Mouse (Mus musculus) thymus, adult 18-20 months (tissue): ENCODE data around the gene Map3k3.
"Not testable (repeated sequence)": the region's sequence is repeated elsewhere in the genome, so short reads cannot be mapped to it uniquely, and the experiment has no call there.

Experiments
- DNase-seq, 2 experiments: peaks; one replicate each; pipeline ENCODE4 v3.0.0; 2022; ENCODE audit warnings: mixed read lengths in 2 of 2

The Map3k3 gene

GRCm38 (mm10) chr11:106083708-106084701 is at the start of gene Map3k3:
Map3k3 (plus strand) TSS chr11:106084613.
- DNase-seq, result peak; percentile 99 to 100

- no peak for DNase-seq
Measured at GRCm38 (mm10) chr11:106034986-106035385, 49.4 kb upstream of the Map3k3 start.

GRCm38 (mm10) chr11:106036548-106037417 is 47.6 kb upstream of the Map3k3 start, which contains the start of gene Dcaf7:
Dcaf7 (plus strand) TSS chr11:106036872.
- DNase-seq, result peak; percentile 94 to 97

DNA sequence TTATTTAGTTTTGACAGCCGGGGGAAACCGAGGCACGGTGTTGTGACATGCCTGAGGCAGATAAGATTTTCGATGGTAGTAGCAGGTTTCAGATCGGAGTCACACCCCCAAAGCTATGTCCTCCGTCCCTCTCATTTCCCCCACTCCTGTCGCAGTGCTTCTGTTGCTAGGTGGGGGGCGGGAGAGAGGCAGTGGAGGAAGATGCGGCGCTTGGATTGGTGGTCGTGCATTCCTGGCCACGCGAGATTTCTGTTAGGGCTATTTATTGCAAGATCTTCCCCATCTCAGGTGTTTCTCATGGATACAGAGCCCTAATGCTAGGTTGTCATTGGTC is 47.0 kb upstream of the Map3k3 start:
- DNase-seq, result peak in 1 of 2 experiments; percentile 37

- DNase-seq, result no peak
Measured at GRCm38 (mm10) chr11:106044349-106044748, 40.1 kb upstream of the Map3k3 start.

GRCm38 (mm10) chr11:106045256-106045655 is 39.2 kb upstream of the Map3k3 start:
- no peak for DNase-seq

GRCm38 (mm10) chr11:106045780-106046179 is 38.6 kb upstream of the Map3k3 start:
- DNase-seq, result no peak

DNA sequence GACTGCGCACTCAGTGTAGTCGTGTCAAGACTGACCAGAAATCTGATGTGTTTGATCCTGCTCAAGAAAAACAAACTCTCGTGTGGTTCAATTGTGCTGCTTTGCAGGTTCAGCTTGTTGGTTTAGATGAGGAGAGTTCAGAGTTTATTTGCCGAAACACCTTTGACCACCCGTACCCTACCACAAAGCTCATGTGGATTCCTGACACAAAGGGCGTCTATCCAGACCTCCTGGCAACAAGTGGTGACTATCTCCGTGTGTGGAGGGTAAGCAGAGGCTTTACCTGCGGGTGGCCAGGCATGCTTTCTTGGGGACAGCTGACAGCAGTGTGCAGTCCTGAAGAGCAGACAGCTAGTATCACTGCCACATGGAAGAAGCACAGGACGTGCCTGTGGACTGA is 37.8 kb upstream of the Map3k3 start:
- DNase-seq, result no peak

GRCm38 (mm10) chr11:106053921-106054320 is 30.5 kb upstream of the Map3k3 start:
- DNase-seq, result no peak

DNA sequence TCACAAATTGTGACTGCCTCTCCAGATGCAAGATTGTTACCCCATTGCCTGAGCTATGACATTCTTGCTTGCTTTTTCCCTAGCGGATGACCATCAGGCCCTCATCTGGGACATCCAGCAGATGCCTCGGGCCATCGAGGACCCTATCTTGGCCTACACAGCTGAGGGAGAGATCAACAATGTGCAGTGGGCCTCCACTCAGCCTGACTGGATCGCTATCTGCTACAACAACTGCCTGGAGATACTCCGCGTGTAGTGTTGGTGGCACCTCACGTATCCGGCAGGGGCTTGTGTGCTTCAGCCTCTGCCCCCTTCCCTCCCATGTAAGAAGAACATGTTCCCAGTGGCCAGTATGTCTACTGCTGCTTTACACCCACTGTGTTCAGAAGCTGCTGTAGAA is 29.8 kb upstream of the Map3k3 start:
- DNase-seq, result no peak

- DNase-seq, result no peak
Measured at GRCm38 (mm10) chr11:106055341-106055740, 29.1 kb upstream of the Map3k3 start.

- DNase-seq, result peak; percentile 35 to 63
Measured at GRCm38 (mm10) chr11:106056819-106057491, 27.5 kb upstream of the Map3k3 start.

DNA sequence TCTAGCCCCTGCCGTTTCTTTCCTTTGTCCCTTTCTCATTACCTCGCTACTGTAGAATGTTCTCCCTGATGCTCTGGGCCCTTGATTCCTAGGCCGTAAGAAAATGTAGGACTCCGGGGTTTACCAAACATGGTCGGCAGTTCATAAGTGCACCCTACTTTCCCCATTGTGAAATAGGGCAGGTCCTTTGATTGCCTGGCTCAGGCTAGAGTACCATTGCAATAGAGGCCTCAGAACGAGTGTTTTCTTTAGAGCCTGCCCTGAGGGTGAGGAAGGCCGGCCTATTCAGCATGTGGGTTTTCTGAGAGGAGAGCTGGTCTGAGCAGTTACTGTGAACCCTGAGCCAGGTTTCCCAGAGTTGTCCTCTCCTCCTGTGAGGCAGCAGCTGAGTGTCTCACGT is 26.4 kb upstream of the Map3k3 start:
- DNase-seq, result no peak

DNA sequence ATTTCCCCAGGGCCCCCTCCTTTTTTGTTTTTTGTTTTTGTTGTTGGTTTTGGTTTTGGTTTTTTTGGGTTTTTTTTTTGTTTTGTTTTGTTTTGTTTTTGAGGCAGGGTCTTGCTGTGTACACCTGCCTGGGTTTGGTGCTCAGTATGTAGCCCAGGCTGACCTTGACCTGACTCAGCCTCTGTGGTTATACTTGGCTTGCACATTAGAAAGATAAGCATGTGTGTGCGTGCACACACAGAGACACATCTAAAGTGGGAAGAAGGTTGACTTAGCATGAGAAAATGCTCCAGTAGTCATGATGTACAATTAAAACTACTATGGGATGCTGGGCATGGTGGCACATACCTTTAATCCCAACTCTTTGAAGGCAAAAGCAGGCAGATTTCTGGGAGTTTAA is 23.9 kb upstream of the Map3k3 start:
- DNase-seq, result no peak

DNA sequence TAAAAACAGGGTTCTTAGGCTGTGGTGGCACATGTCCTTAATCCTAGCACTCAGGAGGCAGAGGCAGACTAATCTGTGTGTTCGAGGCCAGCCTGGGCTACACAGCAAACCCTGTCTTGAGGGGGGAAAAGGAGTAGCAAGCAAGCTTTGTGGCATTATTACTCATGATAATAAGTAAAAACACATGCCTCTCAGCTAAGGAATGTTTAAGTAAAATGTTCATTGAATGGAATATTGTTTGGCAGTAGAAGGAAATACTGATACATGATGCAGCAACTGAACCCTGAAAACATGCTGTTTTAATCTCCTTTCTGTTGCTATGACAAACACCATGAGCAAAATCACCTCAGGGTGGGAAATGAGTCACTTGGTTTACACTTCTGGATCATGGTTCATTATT is 23.1 kb upstream of the Map3k3 start:
- no peak for DNase-seq

DNA sequence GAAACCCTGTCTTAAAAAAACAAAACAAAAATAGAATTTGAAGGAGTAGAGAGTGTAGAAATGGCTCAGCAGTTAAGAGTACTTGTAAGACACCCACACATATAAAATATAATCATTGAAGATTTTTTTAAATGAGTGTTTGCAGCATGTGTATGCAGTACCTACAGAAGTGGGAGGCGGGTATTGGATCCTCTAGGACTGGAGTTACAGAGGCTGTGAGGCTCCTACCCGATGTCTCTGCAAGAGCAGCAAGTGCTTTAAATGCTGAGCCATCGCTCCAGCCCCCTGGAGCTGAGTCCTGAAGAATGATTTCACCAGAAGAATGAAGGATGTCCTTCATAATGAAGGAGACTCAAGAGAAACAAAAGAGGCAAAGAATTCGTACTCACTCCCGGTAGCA is 20.7 kb upstream of the Map3k3 start:
- DNase-seq, result no peak

DNA sequence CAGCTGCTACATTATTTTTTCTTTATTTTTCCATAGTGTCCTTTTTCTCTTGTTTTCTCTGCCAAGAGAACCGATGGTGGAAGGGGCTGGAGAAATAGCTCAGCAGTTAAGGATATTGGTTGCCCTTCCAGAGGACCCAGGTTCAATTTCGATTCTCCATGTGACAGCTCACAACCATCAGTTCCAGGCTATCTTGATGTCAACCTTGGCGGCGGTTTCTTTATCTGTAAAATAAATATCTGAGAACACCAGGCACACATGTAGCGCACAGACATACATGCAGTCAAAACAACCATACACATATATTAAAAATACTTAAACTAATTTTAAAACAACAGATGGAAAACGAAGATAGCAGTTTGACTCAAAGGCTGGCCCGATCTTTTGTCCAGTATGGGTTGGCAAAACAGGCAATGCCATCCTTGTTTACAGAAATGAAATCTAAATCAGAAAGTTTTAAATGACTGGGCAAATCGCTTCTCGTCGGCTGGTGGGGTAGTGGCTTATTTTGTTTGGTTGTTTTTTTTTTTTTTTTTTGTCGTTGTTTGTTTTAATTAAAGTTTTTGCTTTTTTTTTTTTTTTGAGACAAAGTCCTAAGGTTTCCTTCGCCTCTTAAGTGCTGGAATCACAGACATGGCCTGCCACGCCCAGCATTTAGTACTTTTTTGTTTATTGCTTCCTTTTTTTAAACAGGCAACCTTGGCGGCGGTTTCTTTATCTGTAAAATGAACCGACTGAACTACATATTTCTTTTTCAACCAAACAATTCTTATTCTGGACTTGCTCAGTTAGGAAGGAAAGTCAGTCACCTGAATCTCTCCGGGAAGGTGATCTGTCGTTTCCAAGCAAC is 19.1 kb upstream of the Map3k3 start:
- DNase-seq, result no peak

DNA sequence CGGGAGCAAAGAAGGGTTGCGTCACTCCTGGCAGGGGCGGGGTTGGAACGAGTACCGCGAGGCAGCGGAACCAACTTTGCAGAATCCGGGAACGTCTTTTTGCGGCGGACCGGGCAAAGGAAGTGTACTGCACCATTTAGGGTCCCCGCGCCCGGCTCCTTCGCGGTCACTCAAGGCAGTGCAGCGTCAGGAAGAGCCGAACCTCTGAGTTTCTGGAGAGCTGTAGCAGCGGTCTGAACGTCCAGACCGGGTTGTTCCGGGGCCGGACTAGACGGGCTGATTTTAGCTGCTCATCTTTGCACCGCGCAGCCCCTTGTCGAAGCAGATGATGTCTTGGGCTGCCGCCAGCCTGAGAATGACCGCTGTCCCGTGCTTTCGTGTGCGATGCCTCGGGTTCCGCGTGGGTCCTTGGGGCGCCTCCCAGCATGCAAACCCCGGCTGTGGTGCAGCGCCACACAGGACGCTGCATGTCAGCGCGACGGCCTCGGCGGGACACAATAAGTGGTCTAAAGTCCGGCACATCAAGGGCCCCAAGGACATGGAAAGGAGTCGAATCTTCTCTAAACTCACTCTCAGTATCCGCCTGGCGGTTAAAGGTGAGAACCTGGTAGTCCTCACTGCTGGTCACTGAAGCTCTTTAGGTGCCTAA is 18.4 kb upstream of the Map3k3 start, which contains the start of gene Taco1:
Gene Taco1 (plus strand): TSS at position 139 of the 649 bp plus-strand sequence.
- peak; percentile 81 to 82 for DNase-seq

- not testable (repeated sequence) for DNase-seq
Measured at GRCm38 (mm10) chr11:106066616-106067015, 17.8 kb upstream of the Map3k3 start.

DNA sequence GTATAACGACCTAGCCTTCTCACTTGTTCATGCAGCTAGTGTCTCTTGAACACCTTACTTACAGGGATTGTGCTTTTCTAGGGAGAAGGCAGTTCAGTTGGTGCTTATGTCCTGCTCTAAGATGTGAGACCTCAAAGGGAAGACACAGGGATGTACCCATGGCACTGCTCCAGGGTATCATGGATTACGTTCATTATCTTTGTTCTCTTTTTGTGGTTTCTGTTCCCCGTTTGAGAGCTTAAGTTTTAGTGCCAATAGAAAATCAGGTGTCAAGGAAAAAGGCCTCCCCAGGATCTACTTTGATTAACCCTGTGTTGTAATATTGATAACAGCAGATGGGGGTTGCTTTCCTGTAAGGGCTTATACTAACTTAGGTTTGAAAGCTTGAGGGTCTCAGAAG is 10.6 kb upstream of the Map3k3 start:
- no peak for DNase-seq

GRCm38 (mm10) chr11:106076321-106076720 is 8.1 kb upstream of the Map3k3 start:
- DNase-seq, result peak; percentile 14 to 29
